Mouse (Mus musculus) duodenum, adult 2 months (tissue): ENCODE measurements around the gene Mptx1. TPM values are rescaled to one million over a fixed set of nuclear protein-coding genes. Genes with fewer than 3 reads are reported as not detected.

Source experiments
- polyA plus RNA-seq: library from polyadenylated mRNA; depleted of rRNA; stranded (reverse); fragments of >200 nt; gene quantifications from 2 replicates; pipeline ENCODE4 v1.2.3, GENCODE M21; 2012; ENCODE audit warnings: low replicate concordance; rRNA removed

Mptx1 gene
- 0.41 TPM in 1 of 2 replicates, not detected in the other for polyA plus RNA-seq

DNA sequence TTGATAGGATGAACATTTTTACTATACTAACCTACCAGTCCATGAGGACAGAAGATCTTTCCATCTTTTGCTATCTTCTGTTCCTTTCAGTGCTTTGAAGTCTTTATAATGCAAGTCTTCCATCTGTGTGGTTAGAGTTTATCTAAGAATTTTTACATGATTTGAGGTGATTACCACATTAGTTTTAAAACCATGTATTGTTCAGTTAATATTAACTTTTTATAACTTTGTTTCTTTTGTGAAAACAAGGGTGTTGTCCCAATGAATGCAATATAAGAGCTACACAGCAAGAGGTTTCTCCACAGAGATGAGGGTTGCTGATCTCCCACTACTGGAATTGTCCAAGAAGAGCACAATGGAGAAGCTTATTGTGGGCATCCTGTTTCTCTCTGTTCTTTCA, at the start of gene Mptx1:
Mptx1 (plus strand) TSS at position 301 of the 400 bp plus-strand sequence.

GRCm38 (mm10) chr1:174364882-174365451, 34.6 kb downstream of the Mptx1 start, which contains the start of gene Olfr417:
Gene Olfr417, plus strand, starts transcription at chr1:174365122.

Other genes starting within 250 kb of the Mptx1 start
- not detected in 2 replicates for gene Olfr429, start 246.2 kb upstream of the Mptx1 start, polyA plus RNA-seq
- gene Olfr427, start 233.6 kb upstream of the Mptx1 start, polyA plus RNA-seq, result not detected in 2 replicates
- not detected in 2 replicates for gene Olfr231, start 209.4 kb upstream of the Mptx1 start, polyA plus RNA-seq
- not detected in 2 replicates for gene Olfr424, start 199.0 kb upstream of the Mptx1 start, polyA plus RNA-seq
- gene Olfr420, start 174.9 kb upstream of the Mptx1 start, polyA plus RNA-seq, result not detected in 2 replicates
- not detected in 2 replicates for gene Spta1, start 157.7 kb upstream of the Mptx1 start, polyA plus RNA-seq
- gene Olfr419, start 78.5 kb upstream of the Mptx1 start, polyA plus RNA-seq, result not detected in 2 replicates
- not detected in 2 replicates for gene Olfr417, start 34.6 kb downstream of the Mptx1 start, polyA plus RNA-seq
- gene Olfr248, start 60.5 kb downstream of the Mptx1 start, polyA plus RNA-seq, result not detected in 2 replicates
- not detected in 2 replicates for gene Olfr414, start 93.5 kb downstream of the Mptx1 start, polyA plus RNA-seq
- gene Olfr220, start 111.6 kb downstream of the Mptx1 start, polyA plus RNA-seq, result not detected in 2 replicates
- 0.07 and 0.09 TPM in 2 replicates for gene Fmn2, start 171.3 kb downstream of the Mptx1 start, polyA plus RNA-seq